Mouse (Mus musculus) spleen, postnatal 36 days (tissue): Measurements from ENCODE around the gene Gm28043.
A peak's percentile ranks its signal among the peaks of the same experiment; 100 is the strongest.

Source experiments
- DNase-seq, 2 experiments: peaks; one replicate each; pipeline ENCODE4 v3.0.0; 2022; ENCODE audit warnings: low spot score in 2 of 2, mixed read lengths in 1 of 2

Gm28043 gene

DNA sequence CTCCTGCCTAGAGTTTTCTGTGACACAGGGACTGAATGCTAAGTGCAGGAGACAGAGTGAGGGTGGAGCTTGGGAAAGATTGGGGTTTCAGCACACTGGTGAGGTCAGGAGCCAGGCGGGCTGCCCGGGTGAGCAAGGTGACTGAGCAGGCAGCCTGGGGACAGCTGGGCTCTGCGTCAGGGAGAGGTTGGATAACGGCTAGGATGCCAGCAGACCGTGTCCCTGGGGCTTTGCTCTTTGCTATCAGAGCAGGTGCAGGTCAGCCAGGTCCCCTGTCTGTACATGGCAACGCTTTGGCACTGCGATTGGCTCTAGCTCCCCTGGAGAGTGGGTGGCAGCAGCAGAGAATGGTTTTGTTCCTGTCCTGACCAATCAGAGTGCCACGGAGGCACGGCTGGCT lies 12.6 kb downstream of the Gm28043 start:
- DNase-seq: peak; percentile 25 to 45

DNA sequence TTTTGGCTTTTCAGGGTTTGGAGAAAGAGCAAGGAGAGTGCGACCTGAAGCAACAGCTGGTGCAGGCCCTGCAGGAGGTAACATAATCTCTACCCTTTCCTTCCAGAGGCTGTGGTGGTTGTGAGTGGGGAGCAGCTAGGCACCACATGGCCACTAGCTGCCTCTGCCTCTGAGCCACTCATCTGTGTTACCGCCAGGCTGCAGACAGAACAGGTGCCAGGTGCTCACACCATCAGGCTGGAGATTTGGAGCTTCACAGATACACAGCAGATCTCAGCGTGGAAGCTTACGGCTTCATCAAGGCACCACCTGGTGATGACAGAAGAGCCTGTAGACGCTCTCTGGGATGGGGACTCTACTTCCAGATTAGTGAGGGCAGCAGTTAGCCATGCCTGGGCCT lies 14.3 kb downstream of the Gm28043 start:
- no peak for DNase-seq

DNA sequence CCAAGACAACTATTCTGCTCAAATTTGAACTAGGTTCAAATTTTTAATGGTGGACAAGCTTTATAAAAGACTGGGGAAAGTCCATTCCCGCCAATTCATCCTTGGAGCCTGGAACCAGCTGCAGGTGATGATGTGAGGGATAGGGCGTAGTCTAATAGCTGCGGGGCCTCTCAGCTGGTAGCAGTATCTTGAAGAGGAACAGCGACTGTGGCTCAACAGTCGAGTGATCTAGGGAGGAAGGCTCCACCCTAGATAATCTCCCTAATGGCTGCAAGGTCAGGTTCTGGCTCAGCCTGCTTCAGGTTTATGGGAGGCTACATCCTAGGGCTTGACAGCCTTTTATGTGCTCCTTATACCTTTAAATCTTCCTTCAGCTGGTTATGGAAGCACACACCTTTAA lies 14.9 kb downstream of the Gm28043 start:
- DNase-seq: no peak

DNA sequence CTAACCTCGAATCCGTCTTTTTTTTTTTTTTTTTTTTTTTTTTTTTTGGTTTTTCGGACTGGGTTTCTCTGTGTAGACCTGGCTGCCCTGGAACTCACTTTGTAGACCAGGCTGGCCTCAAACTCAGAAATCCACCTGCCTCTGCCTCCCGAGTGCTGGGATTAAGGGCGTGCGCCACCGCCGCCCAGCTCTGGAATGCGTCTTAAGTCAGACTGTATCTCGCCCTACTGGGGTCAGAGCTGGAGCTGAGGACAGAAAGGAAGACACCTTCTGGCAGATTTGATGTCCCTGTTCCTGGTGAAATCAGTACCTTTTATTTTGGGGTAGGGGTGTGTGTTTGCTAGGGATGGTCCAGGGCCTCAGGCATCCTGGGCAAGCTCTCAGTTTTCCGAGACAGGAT lies 17.6 kb downstream of the Gm28043 start:
- no peak for DNase-seq

DNA sequence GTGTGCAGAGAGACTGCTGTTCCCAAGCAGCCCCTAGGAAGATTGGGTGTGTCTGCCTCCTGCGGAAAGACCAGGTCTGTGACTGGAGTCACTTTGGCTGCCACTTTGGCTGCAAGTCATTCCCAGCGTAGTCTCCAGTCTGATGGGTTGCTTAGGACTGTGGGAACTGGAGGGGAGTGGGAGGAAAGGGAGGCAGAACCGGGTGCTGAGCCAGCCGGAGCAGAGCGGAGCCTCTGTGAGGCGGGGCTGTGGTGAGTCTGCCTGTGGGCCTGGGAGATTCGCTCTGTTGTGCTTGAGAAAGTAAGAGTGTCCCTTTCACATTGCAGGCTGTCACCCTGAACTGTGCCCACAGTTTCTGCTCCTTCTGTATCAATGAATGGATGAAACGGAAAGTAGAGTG lies 20.8 kb downstream of the Gm28043 start:
- no peak for DNase-seq

DNA sequence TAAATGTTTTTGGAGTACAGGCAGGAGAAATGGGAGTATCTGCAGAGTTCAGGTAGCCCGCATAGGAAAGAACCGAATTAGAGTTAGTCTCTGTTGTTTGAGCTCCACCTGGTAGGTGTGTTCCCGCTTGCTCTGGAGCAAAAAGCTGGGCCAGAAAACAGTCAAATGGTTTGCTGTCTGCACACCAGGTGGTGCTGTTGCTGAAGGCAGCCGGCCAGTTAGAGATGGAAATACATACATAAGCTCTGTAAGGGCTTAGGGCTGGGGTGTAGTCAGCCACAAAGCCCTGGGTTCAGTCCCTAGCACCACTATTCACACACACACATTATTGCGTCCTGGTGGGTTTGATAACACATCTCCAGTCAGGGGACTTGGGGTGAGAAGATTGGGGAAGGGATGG lies 21.4 kb downstream of the Gm28043 start:
- DNase-seq: peak; percentile 22 to 26

DNA sequence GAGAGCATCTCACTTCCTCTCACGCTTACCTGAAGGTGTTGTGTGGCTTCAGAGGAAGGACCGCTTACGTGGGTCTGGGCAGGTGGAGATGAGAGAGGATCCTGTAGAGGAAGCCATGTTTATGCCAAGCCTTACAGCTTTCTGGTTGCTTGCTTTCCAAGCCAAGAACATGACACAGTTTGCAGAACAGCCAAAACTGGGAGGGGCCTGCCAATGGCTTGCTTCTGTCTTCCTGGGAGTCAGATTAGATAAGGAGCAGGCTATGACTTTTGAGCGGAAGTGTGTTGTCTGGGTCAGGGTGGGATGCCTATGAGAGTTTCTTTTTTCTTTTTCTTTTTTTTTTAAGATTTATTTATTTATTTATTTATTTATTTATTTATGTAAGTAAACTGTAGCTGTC lies 22.7 kb downstream of the Gm28043 start:
- DNase-seq: no peak

DNA sequence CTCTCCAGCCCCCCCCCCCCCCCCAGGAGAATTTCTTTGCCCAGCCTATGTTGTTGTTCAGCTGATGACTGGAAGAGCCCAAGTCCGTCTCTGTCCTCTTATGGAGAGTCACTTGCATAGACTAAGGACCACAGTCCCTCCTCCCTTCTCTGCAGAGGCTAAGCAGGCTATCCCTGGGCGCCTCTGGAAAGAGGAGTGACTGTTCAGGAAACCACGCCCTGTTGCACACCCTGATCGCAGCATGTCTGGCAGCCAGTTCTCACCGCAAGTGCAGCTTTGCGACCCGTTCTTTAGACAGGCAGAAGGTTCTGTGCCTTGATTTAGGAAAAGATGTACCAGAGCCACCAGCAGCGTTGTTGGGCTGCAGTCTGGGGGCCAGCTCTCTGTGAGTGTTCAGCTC lies 23.2 kb downstream of the Gm28043 start:
- DNase-seq: peak; percentile 53 to 63

DNA sequence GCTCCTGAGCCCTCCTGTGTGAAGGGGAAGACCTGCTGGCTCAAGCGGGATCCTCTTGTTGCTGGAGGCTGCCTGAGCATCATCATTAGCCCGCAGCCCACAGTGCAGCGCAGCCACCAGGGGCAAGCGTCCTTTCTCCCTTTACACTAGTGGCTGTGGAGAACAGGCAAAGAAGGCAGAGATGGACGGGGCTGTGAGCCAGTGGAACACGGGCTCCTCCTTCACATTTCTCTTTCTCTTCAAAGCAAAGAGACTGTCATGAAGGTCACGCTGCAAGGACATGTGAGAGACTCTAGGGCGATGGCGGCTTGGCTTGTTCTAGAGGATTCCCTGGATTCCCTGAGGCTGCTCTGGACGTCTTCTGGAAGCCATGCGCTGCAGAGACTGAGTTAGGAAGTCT lies 26.3 kb downstream of the Gm28043 start:
- no peak for DNase-seq

DNA sequence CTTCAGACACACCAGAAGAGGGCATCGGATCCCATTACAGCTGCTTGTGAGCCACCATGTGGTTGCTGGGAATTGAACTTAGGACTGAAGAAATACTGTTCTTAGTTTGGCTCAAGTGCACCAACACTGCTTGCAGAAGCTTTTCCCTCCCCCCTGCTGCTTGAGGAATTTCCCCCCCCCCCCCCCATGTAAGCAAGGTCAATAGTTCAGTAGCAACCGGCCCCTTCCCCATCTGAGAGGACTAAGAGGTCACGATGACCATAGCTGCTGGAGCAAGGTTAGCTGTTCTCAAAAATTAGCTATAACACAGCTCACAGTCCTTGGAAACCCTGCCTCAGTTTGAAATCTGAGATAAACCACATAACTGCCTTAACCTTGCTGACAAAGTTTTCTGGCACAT lies 27.5 kb downstream of the Gm28043 start:
- DNase-seq: no peak

DNA sequence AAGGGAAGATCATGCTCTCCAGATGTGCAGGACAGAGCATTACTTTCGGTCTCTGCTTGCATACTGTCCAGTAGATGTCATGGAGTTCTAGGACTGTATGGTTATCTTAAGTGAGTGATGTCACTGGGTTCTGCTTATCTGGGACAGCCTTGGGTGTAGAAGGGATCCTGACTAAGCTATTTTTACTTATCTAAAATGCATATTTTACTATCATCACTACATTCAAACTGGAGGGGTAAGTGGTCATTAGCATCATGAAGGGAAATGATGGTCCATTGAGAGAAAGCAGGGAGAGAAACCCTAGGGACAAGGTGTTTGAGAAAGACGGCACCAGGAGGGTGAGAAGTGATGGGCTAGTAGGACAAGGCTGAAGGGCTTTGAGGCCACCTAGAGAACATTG lies 43.6 kb downstream of the Gm28043 start:
- DNase-seq: peak; percentile 28 to 56

DNA sequence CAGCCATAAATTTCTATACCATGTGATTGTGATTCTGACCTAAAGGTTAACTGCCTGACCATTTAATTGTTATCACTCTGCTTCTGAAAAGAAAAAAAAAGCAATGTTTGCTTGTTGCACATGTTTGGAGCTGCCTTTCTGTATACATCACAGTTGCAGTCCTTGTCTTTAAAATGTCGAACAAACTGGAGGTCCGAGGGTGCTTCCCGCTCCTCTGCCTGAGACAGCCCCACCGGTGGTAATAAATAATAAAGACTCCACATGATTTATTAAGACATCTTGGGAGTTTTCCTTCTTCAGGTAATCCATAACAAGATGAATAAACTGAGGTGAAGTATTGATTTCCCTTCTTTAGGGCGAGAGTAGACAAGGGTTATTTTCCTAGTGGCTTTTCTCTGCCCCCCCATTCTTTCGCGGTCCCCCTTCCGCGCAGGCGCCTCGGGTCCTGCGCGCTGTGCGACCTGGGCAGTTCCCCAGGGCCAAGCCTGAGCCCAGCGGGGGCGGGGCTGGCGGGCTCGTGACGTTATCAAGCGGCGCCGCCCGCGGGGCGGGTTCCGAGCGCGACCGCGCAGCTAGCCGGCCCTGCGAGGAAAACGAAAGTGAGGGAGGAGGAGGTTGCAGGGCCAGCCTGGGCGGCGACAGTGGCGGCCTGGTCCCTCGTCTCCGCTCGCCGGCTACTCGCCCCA lies 45.5 kb downstream of the Gm28043 start, which contains the start of gene Cmtr1:
Gene Cmtr1 (plus strand): TSS at position 520 of the 686 bp plus-strand sequence.
- peak; percentile 97 for DNase-seq

DNA sequence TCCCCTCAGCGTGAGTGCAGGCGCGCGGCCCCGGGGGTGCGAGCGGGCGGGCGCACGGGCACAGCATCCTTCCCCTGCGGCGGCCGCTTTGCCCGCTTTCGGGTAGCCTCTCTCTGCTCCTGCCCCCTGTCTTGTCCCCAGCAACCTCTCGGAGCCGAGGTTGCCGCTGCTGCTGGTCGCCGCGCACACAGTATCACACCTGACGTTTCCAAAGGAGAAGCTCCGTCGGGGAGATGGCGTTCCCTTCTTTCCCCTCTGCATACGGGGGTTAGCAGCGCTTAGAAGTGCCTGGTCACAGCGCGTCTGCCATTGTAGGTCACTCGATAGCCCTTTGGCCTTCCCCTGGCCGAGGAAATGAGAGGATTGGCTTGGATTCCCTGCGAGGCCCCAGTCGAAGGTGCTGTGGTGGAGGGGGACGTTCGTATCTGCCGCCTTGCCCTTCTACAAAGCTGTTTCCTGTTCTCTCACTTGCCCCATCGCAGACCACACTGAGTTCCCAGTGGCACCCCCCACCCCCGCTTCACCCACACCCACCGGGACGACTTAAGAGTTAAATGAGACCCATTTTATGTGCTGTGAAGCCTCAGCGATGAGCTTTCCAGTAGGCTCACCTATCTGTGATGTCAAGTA lies 46.2 kb downstream of the Gm28043 start:
- no peak for DNase-seq

DNA sequence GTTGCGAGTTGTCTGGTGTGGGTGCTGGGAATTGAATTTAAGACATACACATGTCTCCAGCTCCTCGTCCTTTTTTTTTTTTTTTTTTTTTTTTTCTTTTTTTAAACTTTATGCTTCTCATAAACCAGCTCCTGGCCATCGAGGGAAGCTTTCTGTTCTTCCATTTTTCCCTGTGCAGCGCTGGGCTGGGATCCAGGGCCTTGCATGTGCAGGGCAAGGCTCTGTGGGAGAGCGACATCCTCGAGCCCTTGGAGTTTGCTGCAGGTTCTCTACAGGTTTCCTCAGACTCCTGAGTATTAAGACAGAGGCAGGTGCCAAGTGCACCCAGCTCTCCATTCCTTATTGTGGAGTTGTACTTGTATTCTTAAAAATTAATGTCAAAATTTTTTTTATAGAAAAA lies 47.5 kb downstream of the Gm28043 start:
- DNase-seq: no peak

DNA sequence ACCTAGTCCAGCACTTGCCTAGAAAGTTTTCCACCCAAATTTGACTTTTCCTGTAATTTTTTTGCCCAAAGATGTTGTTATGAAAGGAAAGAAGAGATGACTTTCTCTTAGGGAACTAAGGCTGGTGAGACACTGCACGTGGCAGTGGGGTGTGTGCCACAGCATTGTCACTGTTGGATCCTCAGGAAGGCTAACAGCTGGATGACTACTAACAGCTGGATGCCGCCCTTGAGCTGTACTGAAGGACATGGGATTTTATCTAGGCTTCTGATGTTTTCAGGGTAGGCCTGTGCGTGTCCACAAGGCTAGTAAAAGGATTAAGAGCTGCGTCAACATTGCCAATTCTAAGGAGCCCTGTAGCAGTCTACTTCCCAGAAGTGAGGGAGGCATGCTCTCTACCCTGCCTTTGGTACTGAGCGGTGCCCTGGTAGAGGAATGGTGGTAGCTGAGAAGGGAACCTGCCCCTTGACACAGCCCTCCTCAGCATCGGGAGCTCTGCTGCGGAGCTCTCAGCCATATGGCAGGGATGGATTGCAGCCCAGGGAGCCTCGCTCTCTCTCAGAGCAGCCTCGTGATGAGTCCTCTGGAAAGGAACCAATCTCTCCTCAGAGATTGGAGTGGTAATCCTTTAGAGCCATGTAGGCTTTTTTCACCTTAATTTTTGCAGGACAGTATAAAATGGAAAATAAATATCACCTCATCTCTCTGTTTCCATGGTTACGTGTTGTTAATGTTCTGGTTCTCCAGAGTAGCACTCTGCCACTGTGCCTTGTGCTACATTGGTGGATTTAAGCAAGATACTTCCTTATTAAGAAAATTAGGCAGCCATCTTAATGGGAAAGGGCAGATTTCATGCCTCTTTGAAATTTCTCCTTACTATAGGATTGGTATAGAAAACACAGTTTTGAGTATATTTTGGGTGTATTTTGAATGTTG lies 53.6 kb downstream of the Gm28043 start:
- no peak for DNase-seq

DNA sequence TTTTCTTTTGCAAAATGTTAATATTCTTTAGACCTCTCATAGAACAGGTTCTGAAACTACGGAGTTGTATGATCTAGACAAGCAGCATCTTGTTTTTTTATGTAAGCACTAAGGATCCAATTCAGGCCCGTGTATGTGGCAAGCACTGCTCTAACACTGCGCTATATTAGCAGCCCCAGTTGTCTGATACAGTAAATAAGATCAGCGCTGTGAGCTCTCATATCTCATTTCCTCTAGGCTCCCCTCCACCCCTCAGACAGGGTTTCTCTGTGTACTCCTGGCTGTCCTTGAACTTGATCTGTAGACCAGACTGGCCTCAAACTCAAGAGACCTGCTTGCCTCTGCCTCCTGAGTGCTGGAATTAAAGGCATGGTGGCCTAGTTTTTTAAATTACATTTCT lies 54.4 kb downstream of the Gm28043 start:
- DNase-seq: no peak

DNA sequence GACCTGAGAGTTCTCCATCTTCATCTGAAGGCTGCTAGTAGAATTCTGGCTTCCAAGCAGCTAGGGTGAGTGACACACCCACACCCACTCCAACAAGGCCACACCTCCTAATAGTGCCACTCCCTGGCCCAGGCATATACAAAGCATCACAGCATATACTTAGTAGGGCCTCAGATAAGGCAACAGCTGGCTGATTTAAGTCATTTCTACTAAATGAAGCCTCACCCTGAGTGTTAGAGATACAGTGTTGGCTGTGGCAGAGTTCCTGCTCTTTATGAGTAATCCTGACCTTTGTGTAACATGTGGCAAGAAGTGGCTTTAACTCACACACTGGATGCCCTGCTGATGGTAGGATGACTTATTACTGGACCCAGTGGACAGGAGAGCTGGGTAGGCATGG lies 55.3 kb downstream of the Gm28043 start:
- DNase-seq: peak in 1 of 2 experiments; percentile 41

DNA sequence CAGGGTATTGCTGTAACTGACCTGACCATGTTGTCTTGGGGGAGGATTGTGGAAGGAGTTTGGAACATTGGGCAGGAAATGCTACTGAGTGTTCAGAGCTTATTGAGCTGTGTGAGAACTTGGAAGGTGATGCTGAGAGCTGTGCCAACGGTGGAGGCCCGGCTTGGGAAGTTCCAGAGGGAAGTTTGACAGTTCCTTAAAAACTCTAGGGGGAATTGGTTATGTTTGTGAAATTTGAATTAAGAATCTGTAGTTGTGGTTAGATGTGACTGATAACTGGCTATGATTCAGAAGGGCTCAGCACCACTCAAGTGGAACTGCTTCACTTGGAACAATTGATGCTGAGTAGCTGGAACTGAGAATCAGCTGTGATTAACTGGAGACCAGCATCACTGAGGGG lies 56.3 kb downstream of the Gm28043 start:
- DNase-seq: no peak

DNA sequence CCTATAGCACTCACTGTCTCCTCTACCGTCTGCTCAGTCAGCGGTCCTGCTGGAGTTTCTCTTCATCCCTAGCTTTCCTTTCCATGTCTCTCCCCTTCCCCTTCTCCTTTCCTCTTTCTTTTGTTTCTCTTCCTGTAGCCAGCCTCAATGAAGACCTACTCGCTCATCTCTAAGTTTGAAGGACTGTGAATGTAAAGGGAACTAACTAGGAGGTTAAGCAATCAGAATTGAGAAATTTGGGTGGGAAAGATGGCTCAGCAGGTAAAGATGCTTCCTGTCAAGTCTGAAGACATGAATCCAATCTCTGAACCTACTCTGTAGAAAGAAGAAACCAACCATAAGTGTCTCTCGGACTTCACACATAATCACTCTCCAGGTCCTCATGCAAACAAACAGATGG lies 58.6 kb downstream of the Gm28043 start:
- DNase-seq: no peak

DNA sequence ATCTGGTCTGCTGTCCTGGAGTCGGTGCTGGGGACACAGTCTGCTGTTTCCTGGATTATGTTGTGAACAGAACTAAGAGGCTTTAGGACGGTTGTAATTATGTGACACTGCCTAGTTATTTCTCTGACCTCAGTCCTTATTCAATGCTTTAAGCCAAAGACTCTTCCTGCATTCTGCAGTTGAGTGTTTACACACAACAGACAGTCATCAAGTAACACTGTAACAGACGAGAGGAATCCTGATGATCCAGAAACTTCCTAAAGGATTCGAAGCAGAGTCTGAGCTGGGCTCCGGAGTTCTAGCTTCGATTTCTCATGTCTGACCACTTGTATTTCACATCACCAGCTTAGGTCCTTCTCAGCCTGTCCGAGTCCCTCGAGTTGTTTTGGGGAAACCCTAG lies 63.9 kb downstream of the Gm28043 start:
- DNase-seq: no peak

DNA sequence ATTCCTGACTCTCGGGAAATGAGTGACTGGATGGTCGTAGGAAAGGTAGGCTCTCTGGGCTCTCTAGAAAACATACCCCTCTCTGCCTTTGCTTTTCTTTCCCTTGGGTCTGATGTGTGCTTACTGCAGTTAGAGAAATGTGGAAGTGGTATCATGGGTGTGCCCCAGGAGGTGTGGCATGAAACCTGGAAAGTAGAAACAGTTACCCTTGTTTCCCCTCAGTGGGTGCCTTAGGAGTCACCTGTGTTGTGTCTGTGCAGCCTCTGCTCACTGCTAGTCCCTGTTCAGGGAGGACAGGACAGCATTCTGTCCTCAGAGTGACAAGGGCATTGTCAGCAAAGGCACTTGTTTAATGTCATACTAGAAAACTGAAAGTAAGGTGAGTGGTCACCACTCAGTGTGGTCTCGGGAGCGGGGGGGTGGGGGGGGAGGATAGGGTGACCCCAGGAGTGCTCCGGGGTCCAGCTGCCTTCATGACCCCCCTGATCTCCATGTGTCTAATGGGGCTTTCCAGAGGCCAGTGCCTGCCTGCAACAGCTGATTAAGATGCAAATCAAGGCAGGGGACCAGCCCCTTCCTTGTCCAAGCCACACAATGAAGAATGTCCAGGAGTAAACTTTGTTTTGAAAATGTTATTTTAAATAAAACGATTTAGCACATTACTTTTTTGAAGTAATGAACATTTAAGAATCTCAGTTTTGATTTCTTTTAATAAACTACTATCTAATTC lies 64.5 kb downstream of the Gm28043 start:
- peak; percentile 66 to 72 for DNase-seq

DNA sequence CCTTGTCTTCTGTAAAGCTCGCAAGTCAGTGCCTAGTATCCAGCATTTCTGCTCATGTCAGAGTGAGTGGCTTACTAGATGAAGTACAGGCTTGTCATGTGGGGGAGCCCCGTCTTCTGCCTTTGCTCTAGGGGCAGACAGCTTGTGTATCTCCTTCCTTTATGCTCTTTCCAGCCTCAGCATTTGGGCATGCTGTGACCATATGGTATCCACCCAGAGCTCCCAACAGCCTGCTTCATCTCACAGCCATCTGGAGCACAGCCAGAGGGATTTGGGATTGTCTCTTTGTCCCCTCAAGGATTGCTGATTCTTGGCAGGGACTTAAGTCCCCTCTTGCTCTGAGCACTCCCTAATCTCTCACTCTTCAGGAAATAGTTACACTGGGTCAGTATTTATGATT lies 65.5 kb downstream of the Gm28043 start:
- DNase-seq: no peak
